Mouse (Mus musculus) myocyte (in vitro differentiated cells): ENCODE results near the gene Rnf157. TPM values are rescaled to one million over a fixed set of nuclear protein-coding genes. Genes with fewer than 3 reads are reported as not detected.

ENCODE experiments used
- H3K27me3 ChIP-seq: one replicate; pipeline ENCODE4 v1.6.1; 2011; ENCODE audit not compliant: control insufficient read depth, insufficient read depth, insufficient read length
- H3K36me3 ChIP-seq: one replicate; pipeline ENCODE4 v1.6.1; 2011; ENCODE audit not compliant: control insufficient read depth, insufficient read depth
- H3K4me2 ChIP-seq: one replicate; pipeline ENCODE4 v1.6.1; 2011; ENCODE audit warnings: low read depth, control low read depth
- H3K4me3 ChIP-seq: one replicate; pipeline ENCODE4 v1.5.1; 2011; ENCODE audit warnings: mild to moderate bottlenecking, control low read depth, moderate library complexity
- H3K79me2 ChIP-seq: one replicate; pipeline ENCODE4 v1.6.1; 2011; ENCODE audit not compliant: control insufficient read depth, insufficient read depth
- H3ac ChIP-seq: one replicate; pipeline ENCODE4 v1.6.1; 2011; ENCODE audit not compliant: control insufficient read depth, insufficient read length
- CEBPB ChIP-seq: IDR thresholded peaks from 2 replicates; pipeline ENCODE4 v1.6.1; 2011; ENCODE audit warnings: mild to moderate bottlenecking, moderate library complexity; ENCODE audit not compliant: poor library complexity, insufficient read depth, severe bottlenecking
- E2F4 ChIP-seq: IDR thresholded peaks from one replicate; pipeline ENCODE4 v1.6.1; 2011; ENCODE audit warnings: mild to moderate bottlenecking, control low read depth, moderate library complexity; ENCODE audit not compliant: insufficient read depth
- MAX ChIP-seq: IDR thresholded peaks from one replicate; pipeline ENCODE4 v1.6.1; 2011; ENCODE audit warnings: low read depth, mild to moderate bottlenecking, control low read depth
- MYOD1 ChIP-seq, 3 experiments: IDR thresholded peaks; one replicate each; pipeline ENCODE4 v1.6.1; 2011; ENCODE audit warnings: control low read depth in 2 of 3, low read depth in 2 of 3, mild to moderate bottlenecking in 2 of 3, moderate library complexity in 1 of 3; ENCODE audit not compliant: insufficient read length in 2 of 3, control insufficient read depth in 1 of 3
- MYOG ChIP-seq, 3 experiments: IDR thresholded peaks; one replicate each; pipeline ENCODE4 v1.6.1; 2011; ENCODE audit warnings: control low read depth in 2 of 3, low read depth in 2 of 3, mild to moderate bottlenecking in 2 of 3; ENCODE audit not compliant: insufficient read length in 2 of 3, control insufficient read depth in 1 of 3, insufficient read depth in 1 of 3
- POLR2A ChIP-seq: IDR thresholded peaks from one replicate; pipeline ENCODE4 v1.6.1; 2011; ENCODE audit warnings: low read depth, mild to moderate bottlenecking, control low read depth, moderate library complexity; ENCODE audit not compliant: insufficient read length
- POLR2AphosphoS2 ChIP-seq: IDR thresholded peaks from one replicate; pipeline ENCODE4 v1.6.1; 2011; ENCODE audit warnings: low read depth, control low read depth; ENCODE audit not compliant: insufficient read length
- REST ChIP-seq: IDR thresholded peaks from one replicate; pipeline ENCODE4 v1.6.1; 2011; ENCODE audit warnings: mild to moderate bottlenecking, control low read depth, moderate library complexity; ENCODE audit not compliant: insufficient read depth, insufficient read length
- SRF ChIP-seq: IDR thresholded peaks from one replicate; pipeline ENCODE4 v1.6.1; 2011; ENCODE audit warnings: low read depth; ENCODE audit not compliant: control insufficient read depth, insufficient read length
- TCF12 ChIP-seq: IDR thresholded peaks from one replicate; pipeline ENCODE4 v1.6.1; 2011; ENCODE audit warnings: mild to moderate bottlenecking, control low read depth; ENCODE audit not compliant: poor library complexity, insufficient read depth, severe bottlenecking
- TCF3 ChIP-seq: IDR thresholded peaks from one replicate; pipeline ENCODE4 v1.6.1; 2011; ENCODE audit warnings: low read depth, control low read depth; ENCODE audit not compliant: insufficient read length
- USF1 ChIP-seq: IDR thresholded peaks from one replicate; pipeline ENCODE4 v1.6.1; 2011; ENCODE audit warnings: low read depth, mild to moderate bottlenecking, control low read depth, moderate library complexity
- polyA plus RNA-seq: library from polyadenylated mRNA; unstranded; fragments of >200 nt; fragmentation: generic; extraction: Trizol; gene quantifications from one replicate; pipeline ENCODE4 v1.2.1, GENCODE M21; 2012; ENCODE audit warnings: missing spikeins

The Rnf157 gene
- polyA plus RNA-seq, 1 experiment: 15.2 TPM

DNA sequence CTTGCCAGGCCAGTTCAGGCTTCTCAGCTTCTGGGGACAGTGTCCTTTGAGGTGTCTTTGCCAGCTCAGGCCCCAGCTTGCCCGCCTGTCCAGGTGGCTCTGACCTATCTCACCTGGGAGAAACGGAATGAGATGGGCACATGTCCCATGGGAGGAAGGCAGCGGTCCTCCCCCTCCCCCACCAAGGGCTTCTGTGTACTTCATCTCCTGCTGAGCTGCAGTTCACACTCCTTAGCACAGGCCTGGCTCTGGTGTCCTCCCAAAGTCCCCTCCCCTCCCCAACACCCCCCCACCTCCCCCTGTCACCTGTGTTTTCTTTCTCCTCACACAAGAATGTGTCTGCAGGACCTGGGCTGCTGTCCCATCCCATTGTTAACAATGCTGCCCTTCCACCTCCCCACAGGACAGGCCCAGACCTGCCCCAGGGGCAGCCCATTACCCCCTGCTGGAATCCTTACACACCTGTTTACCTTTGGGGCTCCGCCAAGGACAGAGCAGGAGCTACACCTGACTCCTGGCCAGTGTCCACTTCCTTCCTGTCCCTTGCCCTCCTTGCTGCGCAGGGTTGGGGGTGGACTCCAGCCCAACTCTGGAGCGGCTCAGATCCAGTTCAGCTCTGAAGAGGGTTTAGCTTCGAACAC lies 85.7 kb downstream of the Rnf157 start:
- H3ac ChIP-seq: no peak overlapping the region
- no peak overlapping the region for H3K4me3 ChIP-seq
- H3K4me2 ChIP-seq: no peak overlapping the region
- no peaks in the 10 kb centered on the region for H3K36me3 ChIP-seq
- TF ChIP-seq CEBPB (no peak), USF1 (no peak), SRF (no peak), MYOG (IDR thresholded peaks at IDR 0.05; ENCODE audit: control insufficient read depth in 1 of 3, insufficient read depth in 1 of 3, insufficient read length in 2 of 3, low read depth in 2 of 3) (no peak), REST (no peak), MAX (no peak), TCF12 (no peak), POLR2AphosphoS2 (no peak), MYOD1 (IDR thresholded peaks at IDR 0.05; ENCODE audit: control insufficient read depth in 1 of 3, insufficient read length in 2 of 3, low read depth in 2 of 3) (no peak), E2F4 (no peak), POLR2A (no peak), TCF3 (no peak)
- no peaks in the 10 kb centered on the region for H3K79me2 ChIP-seq
- H3K27me3 ChIP-seq: no peaks in the 10 kb centered on the region

GRCm38 (mm10) chr11:116318719-116319659 lies 93.8 kb downstream of the Rnf157 start:
- peak overlapping the region; percentile 99 for H3K4me2 ChIP-seq
- peak overlapping the region; percentile 13 for H3K4me3 ChIP-seq
- H3K27me3 ChIP-seq: no peaks in the 10 kb centered on the region
- H3K79me2 ChIP-seq: no peaks in the 10 kb centered on the region
- no peak overlapping the region for H3ac ChIP-seq
- H3K36me3 ChIP-seq: no peaks in the 10 kb centered on the region
- TF ChIP-seq USF1 (no peak), POLR2A (no peak), MYOG (IDR thresholded peaks at IDR 0.05; ENCODE audit: control insufficient read depth in 1 of 3, insufficient read depth in 1 of 3, insufficient read length in 2 of 3, low read depth in 2 of 3) (no peak), SRF (no peak), MAX (no peak), TCF3 (no peak), TCF12 (no peak), E2F4 (no peak), POLR2AphosphoS2 (no peak), CEBPB (no peak), REST (no peak), MYOD1 (IDR thresholded peaks at IDR 0.05; ENCODE audit: control insufficient read depth in 1 of 3, insufficient read length in 2 of 3, low read depth in 2 of 3) (no peak)

DNA sequence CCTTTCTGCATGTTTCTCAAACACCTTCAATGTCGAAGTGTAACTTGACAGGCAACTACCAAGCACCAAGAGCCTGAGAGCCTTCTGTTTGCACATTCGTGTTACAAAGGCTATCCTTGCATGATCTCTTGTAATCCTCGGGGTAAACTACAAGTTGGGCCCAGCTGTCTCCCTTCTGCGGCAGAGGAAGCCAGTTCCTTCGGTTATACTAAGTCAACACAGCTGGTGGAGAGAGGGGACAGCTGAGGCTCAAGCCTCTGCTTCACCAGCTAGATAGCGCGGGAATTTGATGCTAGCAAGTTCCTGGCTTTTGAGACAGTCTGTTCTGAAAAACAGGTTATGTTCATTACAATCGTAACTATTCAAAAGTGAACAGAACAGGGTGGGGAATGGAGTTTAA lies 100.5 kb downstream of the Rnf157 start:
- H3K79me2 ChIP-seq: no peaks in the 10 kb centered on the region
- TF ChIP-seq MYOG (IDR thresholded peaks at IDR 0.05; ENCODE audit: control insufficient read depth in 1 of 3, insufficient read depth in 1 of 3, insufficient read length in 2 of 3, low read depth in 2 of 3) (peak; percentile 59 to 94 (median 93)), POLR2AphosphoS2 (no peak), MAX (no peak), E2F4 (no peak), MYOD1 (IDR thresholded peaks at IDR 0.05; ENCODE audit: control insufficient read depth in 1 of 3, insufficient read length in 2 of 3, low read depth in 2 of 3) (peak; percentile 31 to 88 (median 86)), TCF12 (peak; percentile 61), USF1 (no peak), TCF3 (peak; percentile 60)
- no peak overlapping the region for H3K4me3 ChIP-seq
- H3K4me2 ChIP-seq: no peak overlapping the region
- H3K27me3 ChIP-seq: no peaks in the 10 kb centered on the region
- no peak overlapping the region for H3ac ChIP-seq
- no peaks in the 10 kb centered on the region for H3K36me3 ChIP-seq

GRCm38 (mm10) chr11:116311169-116311568 lies 101.7 kb downstream of the Rnf157 start:
- Histone ChIP-seq H3K36me3 (no peaks in the 10 kb centered on the region), H3K79me2 (peaks cover under 1% of the 10 kb centered on the region), H3K27me3 (no peaks in the 10 kb centered on the region), H3K4me2 (no peak overlapping the region), H3ac (no peak overlapping the region), H3K4me3 (no peak overlapping the region)
- TF ChIP-seq REST: no peak
- no peak for TF ChIP-seq E2F4
- TF ChIP-seq CEBPB: no peak
- no peak for TF ChIP-seq TCF3
- no peak for TF ChIP-seq MYOG (IDR thresholded peaks at IDR 0.05; ENCODE audit: control insufficient read depth in 1 of 3, insufficient read depth in 1 of 3, insufficient read length in 2 of 3, low read depth in 2 of 3)
- TF ChIP-seq MYOD1 (IDR thresholded peaks at IDR 0.05; ENCODE audit: control insufficient read depth in 1 of 3, insufficient read length in 2 of 3, low read depth in 2 of 3): no peak
- no peak for TF ChIP-seq MAX
- TF ChIP-seq TCF12: no peak
- TF ChIP-seq POLR2AphosphoS2: no peak
- no peak for TF ChIP-seq USF1
- no peak for TF ChIP-seq SRF
- no peak for TF ChIP-seq POLR2A
